Mouse (Mus musculus) midbrain, embryonic 10.5 days (tissue): ENCODE results near the gene Higd2a. TPM values are rescaled to one million over a fixed set of nuclear protein-coding genes. Genes with fewer than 3 reads are reported as not detected.
A peak's percentile ranks its signal among the peaks of the same experiment; 100 is the strongest.

Experiments used
- DNase-seq: peaks from one replicate; pipeline ENCODE4 v3.0.0-alpha.2; 2017; ENCODE audit warnings: low spot score
- H3K27ac ChIP-seq: fragments of 300-500 bp; sonication (generic); replicated peaks from 2 replicates; pipeline ENCODE4 v1.5.1; 2016; ENCODE audit warnings: mild to moderate bottlenecking
- H3K27me3 ChIP-seq: fragments of 300-500 bp; sonication (generic); 2 replicates; pipeline ENCODE4 v1.6.1; 2016; ENCODE audit warnings: low read depth, mild to moderate bottlenecking; ENCODE audit not compliant: poor library complexity, severe bottlenecking
- H3K36me3 ChIP-seq: fragments of 300-500 bp; sonication (generic); 2 replicates; pipeline ENCODE4 v1.6.1; 2016; ENCODE audit warnings: mild to moderate bottlenecking, moderate library complexity
- H3K4me1 ChIP-seq: fragments of 300-500 bp; sonication (generic); 2 replicates; pipeline ENCODE4 v1.6.1; 2016
- H3K4me3 ChIP-seq: fragments of 300-500 bp; sonication (generic); 2 replicates; pipeline ENCODE4 v1.5.1; 2016; ENCODE audit warnings: mild to moderate bottlenecking, moderate library complexity
- H3K9me3 ChIP-seq: fragments of 300-500 bp; sonication (generic); replicated peaks from 2 replicates; pipeline ENCODE4 v1.6.1; 2016; ENCODE audit warnings: mild to moderate bottlenecking
- WGBS: fragments of 180-500 bp; shearing (Covaris S2); methylation state at CpG from one replicate; pipeline ENCODE4 v1.1.7; 2016; 5-methylcytosine and 5-hydroxymethylcytosine counted together
- polyA plus RNA-seq: library from polyadenylated mRNA; unstranded; fragments of >200 nt; fragmentation: Nextera tagmentation; extraction: Ambion mirVana; gene quantifications from 2 replicates; pipeline ENCODE4 v1.2.1, GENCODE M21; 2016

The Higd2a gene
- polyA plus RNA-seq, 1 experiment from 2014 or later: 156 TPM

DNA sequence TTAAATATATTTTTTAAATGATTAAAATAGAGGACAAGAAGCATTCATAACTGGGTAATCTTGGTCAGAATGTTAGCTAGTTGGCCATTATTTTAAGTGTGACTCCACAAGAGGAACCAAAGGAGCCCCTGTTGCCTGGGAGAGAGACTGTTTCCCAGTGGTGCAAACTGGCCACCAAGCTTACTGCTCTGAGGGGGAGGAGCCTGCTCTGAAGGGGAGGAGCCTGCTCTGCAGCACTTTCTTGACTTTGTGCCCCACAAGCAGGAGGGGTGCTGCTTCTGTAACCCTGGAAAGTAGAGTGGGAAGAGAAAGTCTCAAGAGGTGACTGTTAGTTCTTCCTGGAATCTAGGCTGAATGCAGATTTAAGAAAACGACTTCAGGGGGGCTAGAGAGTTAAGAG lies 20.7 kb upstream of the Higd2a start:
- Histone ChIP-seq H3K4me3 (no peak overlapping the region), H3K27me3 (peaks cover 17% of the 10 kb centered on the region), H3K4me1 (peaks cover 18% of the 10 kb centered on the region), H3K36me3 (no peaks in the 10 kb centered on the region), H3K27ac (no peak overlapping the region), H3K9me3 (no peaks in the 10 kb centered on the region)
- WGBS: 56% methylated on average over 1 of the region's 1 CpGs
- no peak for DNase-seq

GRCm38 (mm10) chr13:54570736-54571135 lies 19.3 kb upstream of the Higd2a start:
- WGBS: 79% methylated on average over 4 of the region's 4 CpGs
- Histone ChIP-seq H3K4me3 (no peak overlapping the region), H3K4me1 (peaks cover 25% of the 10 kb centered on the region), H3K36me3 (no peaks in the 10 kb centered on the region), H3K27ac (no peak overlapping the region), H3K27me3 (peaks cover 19% of the 10 kb centered on the region), H3K9me3 (no peaks in the 10 kb centered on the region)
- DNase-seq: no peak

- peaks cover 4% of the 10 kb centered on the region for H3K36me3 ChIP-seq
- H3K4me1 ChIP-seq: peaks cover 30% of the 10 kb centered on the region
- 33% methylated on average over 2 of the region's 2 CpGs for WGBS
- no peak overlapping the region for H3K4me3 ChIP-seq
- no peaks in the 10 kb centered on the region for H3K9me3 ChIP-seq
- H3K27me3 ChIP-seq: peaks cover 19% of the 10 kb centered on the region
- DNase-seq: no peak
- no peak overlapping the region for H3K27ac ChIP-seq
These were observed 18.4 kb upstream of the Higd2a start for GRCm38 (mm10) chr13:54571637-54572036.

DNA sequence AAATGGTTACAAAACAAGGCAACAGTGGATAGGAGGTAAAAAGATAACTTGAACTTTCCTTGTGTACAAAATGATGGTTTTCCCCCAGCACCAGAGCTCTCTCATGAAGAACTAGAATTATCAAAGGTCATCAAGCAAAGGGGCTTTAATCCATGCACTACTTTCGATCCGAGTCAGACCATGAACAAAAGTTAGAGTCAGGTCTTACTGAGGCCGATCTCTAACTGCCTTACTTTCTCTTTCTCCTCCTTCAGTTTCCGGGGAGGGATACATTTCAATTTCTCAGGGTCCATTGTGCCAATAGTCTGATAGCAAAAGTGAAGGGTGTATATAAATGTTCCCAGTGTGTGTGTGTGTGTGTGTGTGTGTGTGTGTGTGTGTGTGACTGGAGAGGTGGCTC lies 17.4 kb upstream of the Higd2a start:
- no peak overlapping the region for H3K27ac ChIP-seq
- H3K4me3 ChIP-seq: no peak overlapping the region
- H3K4me1 ChIP-seq: peaks cover 36% of the 10 kb centered on the region
- H3K27me3 ChIP-seq: peaks cover 19% of the 10 kb centered on the region
- WGBS: 82% methylated on average over 4 of the region's 4 CpGs
- DNase-seq: no peak
- no peaks in the 10 kb centered on the region for H3K9me3 ChIP-seq
- peaks cover 14% of the 10 kb centered on the region for H3K36me3 ChIP-seq

GRCm38 (mm10) chr13:54574854-54575481 lies 15.0 kb upstream of the Higd2a start, which contains the start of gene Arl10:
TSS of gene Arl10 (plus strand) at chr13:54575015.
- Histone ChIP-seq H3K27ac (peak within 1 kb of the TSS; percentile 93), H3K4me3 (peak within 1 kb of the TSS; percentile 80), H3K36me3 (peaks cover 37% of the 10 kb centered on the region), H3K4me1 (peaks cover 41% of the 10 kb centered on the region), H3K27me3 (peaks cover 19% of the 10 kb centered on the region), H3K9me3 (no peaks in the 10 kb centered on the region)
- under 1% methylated on average over 55 of the region's 55 CpGs for WGBS
- peak; percentile 87 for DNase-seq

DNA sequence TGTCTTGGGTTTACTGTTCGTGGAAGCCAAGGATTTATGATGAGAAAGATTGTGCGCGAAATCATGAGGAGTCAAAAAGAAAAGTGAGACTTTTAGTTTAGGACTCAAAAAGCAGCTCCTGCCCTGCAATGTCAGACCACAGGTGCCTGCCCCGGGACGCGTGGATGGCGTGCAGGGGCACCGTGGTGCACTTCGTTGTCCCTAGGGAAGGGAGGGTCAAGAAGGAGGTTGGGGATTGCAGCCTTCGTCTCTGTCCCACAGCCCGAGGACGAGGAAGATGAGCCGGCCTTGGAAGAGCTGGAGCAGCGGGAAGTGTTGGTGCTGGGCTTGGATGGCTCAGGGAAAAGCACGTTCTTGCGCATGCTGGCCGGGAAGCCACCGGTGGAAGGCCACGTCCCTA lies 14.5 kb upstream of the Higd2a start:
- 3% methylated on average over 19 of the region's 19 CpGs for WGBS
- H3K4me1 ChIP-seq: peaks cover 41% of the 10 kb centered on the region
- no peaks in the 10 kb centered on the region for H3K9me3 ChIP-seq
- peaks cover 19% of the 10 kb centered on the region for H3K27me3 ChIP-seq
- DNase-seq: no peak
- H3K36me3 ChIP-seq: peaks cover 42% of the 10 kb centered on the region
- peak overlapping the region; percentile 93 for H3K27ac ChIP-seq
- H3K4me3 ChIP-seq: peak overlapping the region; percentile 80

- no peak overlapping the region for H3K27ac ChIP-seq
- peaks cover 16% of the 10 kb centered on the region for H3K27me3 ChIP-seq
- H3K4me1 ChIP-seq: peaks cover 35% of the 10 kb centered on the region
- 86% methylated on average over 21 of the region's 21 CpGs for WGBS
- DNase-seq: no peak
- H3K9me3 ChIP-seq: no peaks in the 10 kb centered on the region
- H3K4me3 ChIP-seq: no peak overlapping the region
- peaks cover 66% of the 10 kb centered on the region for H3K36me3 ChIP-seq
These were observed 12.1 kb upstream of the Higd2a start for GRCm38 (mm10) chr13:54577652-54578507.

GRCm38 (mm10) chr13:54581385-54581784 lies 8.6 kb upstream of the Higd2a start:
- Histone ChIP-seq H3K4me1 (peaks cover 13% of the 10 kb centered on the region), H3K4me3 (no peak overlapping the region), H3K36me3 (peaks cover 99% of the 10 kb centered on the region), H3K27ac (no peak overlapping the region), H3K9me3 (no peaks in the 10 kb centered on the region), H3K27me3 (no peaks in the 10 kb centered on the region)
- 81% methylated on average over 2 of the region's 2 CpGs for WGBS
- no peak for DNase-seq

DNA sequence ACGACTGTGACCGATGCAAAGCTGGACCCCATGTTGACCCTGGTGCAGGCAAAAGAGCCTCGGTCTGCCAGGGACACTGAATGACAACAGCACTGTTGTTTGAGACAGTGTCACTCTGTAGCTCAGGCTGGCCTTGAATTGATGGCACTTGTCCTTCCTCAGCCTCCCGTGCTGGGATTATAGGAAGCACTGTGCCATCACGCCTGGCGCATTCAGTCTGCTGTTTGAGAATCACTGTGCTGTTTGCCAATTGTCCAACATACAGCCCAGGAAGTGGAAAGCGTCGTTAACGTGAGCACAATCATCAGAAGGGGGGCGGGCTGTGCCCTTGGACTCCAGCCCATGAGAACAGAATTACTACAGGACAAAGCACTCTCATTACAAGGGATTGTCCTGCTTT lies 7.9 kb upstream of the Higd2a start:
- no peaks in the 10 kb centered on the region for H3K9me3 ChIP-seq
- 90% methylated on average over 10 of the region's 10 CpGs for WGBS

GRCm38 (mm10) chr13:54582860-54583259 lies 7.1 kb upstream of the Higd2a start:
- no peaks in the 10 kb centered on the region for H3K27me3 ChIP-seq
- no peaks in the 10 kb centered on the region for H3K9me3 ChIP-seq
- DNase-seq: no peak
- H3K36me3 ChIP-seq: peaks cover 100% of the 10 kb centered on the region
- no peak overlapping the region for H3K27ac ChIP-seq
- 92% methylated on average over 5 of the region's 5 CpGs for WGBS
- H3K4me3 ChIP-seq: no peak overlapping the region
- peaks cover 4% of the 10 kb centered on the region; the same call in 1 of the 2 replicates for H3K4me1 ChIP-seq

More for the DNA sequence above, 7.9 kb upstream of the Higd2a start:
- peaks cover 100% of the 10 kb centered on the region for H3K36me3 ChIP-seq
- no peak for DNase-seq
- no peak overlapping the region for H3K4me3 ChIP-seq
- H3K27me3 ChIP-seq: no peaks in the 10 kb centered on the region
- peaks cover 6% of the 10 kb centered on the region; the same call in 1 of the 2 replicates for H3K4me1 ChIP-seq
- no peak overlapping the region for H3K27ac ChIP-seq

- H3K27me3 ChIP-seq: no peaks in the 10 kb centered on the region
- H3K27ac ChIP-seq: no peak overlapping the region
- H3K9me3 ChIP-seq: no peaks in the 10 kb centered on the region
- no peak for DNase-seq
- peaks cover 79% of the 10 kb centered on the region for H3K36me3 ChIP-seq
- 93% methylated on average over 11 of the region's 11 CpGs for WGBS
- H3K4me1 ChIP-seq: peaks cover 15% of the 10 kb centered on the region
- H3K4me3 ChIP-seq: no peak overlapping the region
These were observed 4.2 kb upstream of the Higd2a start for GRCm38 (mm10) chr13:54585831-54586230.

- peak overlapping the region; percentile 93 for H3K4me3 ChIP-seq
- H3K27me3 ChIP-seq: no peaks in the 10 kb centered on the region
- no peaks in the 10 kb centered on the region for H3K9me3 ChIP-seq
- no peak for DNase-seq
- H3K36me3 ChIP-seq: peaks cover 46% of the 10 kb centered on the region
- H3K27ac ChIP-seq: peak overlapping the region; percentile 87
- peaks cover 26% of the 10 kb centered on the region for H3K4me1 ChIP-seq
- WGBS: 3% methylated on average over 24 of the region's 24 CpGs
These were observed 502 bp upstream of the Higd2a start for GRCm38 (mm10) chr13:54589414-54589995.
